Mouse (Mus musculus) myocyte (in vitro differentiated cells): ENCODE data around the gene Gadd45gip1.

Experiments used
- CEBPB ChIP-seq: IDR thresholded peaks from 2 replicates; pipeline ENCODE4 v1.6.1; 2011; ENCODE audit warnings: mild to moderate bottlenecking, moderate library complexity; ENCODE audit not compliant: poor library complexity, insufficient read depth, severe bottlenecking
- E2F4 ChIP-seq: IDR thresholded peaks from one replicate; pipeline ENCODE4 v1.6.1; 2011; ENCODE audit warnings: mild to moderate bottlenecking, control low read depth, moderate library complexity; ENCODE audit not compliant: insufficient read depth
- MAX ChIP-seq: IDR thresholded peaks from one replicate; pipeline ENCODE4 v1.6.1; 2011; ENCODE audit warnings: low read depth, mild to moderate bottlenecking, control low read depth
- MYOD1 ChIP-seq, 3 experiments: IDR thresholded peaks; one replicate each; pipeline ENCODE4 v1.6.1; 2011; ENCODE audit warnings: control low read depth in 2 of 3, low read depth in 2 of 3, mild to moderate bottlenecking in 2 of 3, moderate library complexity in 1 of 3; ENCODE audit not compliant: insufficient read length in 2 of 3, control insufficient read depth in 1 of 3
- POLR2A ChIP-seq: IDR thresholded peaks from one replicate; pipeline ENCODE4 v1.6.1; 2011; ENCODE audit warnings: low read depth, mild to moderate bottlenecking, control low read depth, moderate library complexity; ENCODE audit not compliant: insufficient read length
- POLR2AphosphoS2 ChIP-seq: IDR thresholded peaks from one replicate; pipeline ENCODE4 v1.6.1; 2011; ENCODE audit warnings: low read depth, control low read depth; ENCODE audit not compliant: insufficient read length
- SRF ChIP-seq: IDR thresholded peaks from one replicate; pipeline ENCODE4 v1.6.1; 2011; ENCODE audit warnings: low read depth; ENCODE audit not compliant: control insufficient read depth, insufficient read length
- TCF12 ChIP-seq: IDR thresholded peaks from one replicate; pipeline ENCODE4 v1.6.1; 2011; ENCODE audit warnings: mild to moderate bottlenecking, control low read depth; ENCODE audit not compliant: poor library complexity, insufficient read depth, severe bottlenecking
- TCF3 ChIP-seq: IDR thresholded peaks from one replicate; pipeline ENCODE4 v1.6.1; 2011; ENCODE audit warnings: low read depth, control low read depth; ENCODE audit not compliant: insufficient read length
- USF1 ChIP-seq: IDR thresholded peaks from one replicate; pipeline ENCODE4 v1.6.1; 2011; ENCODE audit warnings: low read depth, mild to moderate bottlenecking, control low read depth, moderate library complexity

DNA sequence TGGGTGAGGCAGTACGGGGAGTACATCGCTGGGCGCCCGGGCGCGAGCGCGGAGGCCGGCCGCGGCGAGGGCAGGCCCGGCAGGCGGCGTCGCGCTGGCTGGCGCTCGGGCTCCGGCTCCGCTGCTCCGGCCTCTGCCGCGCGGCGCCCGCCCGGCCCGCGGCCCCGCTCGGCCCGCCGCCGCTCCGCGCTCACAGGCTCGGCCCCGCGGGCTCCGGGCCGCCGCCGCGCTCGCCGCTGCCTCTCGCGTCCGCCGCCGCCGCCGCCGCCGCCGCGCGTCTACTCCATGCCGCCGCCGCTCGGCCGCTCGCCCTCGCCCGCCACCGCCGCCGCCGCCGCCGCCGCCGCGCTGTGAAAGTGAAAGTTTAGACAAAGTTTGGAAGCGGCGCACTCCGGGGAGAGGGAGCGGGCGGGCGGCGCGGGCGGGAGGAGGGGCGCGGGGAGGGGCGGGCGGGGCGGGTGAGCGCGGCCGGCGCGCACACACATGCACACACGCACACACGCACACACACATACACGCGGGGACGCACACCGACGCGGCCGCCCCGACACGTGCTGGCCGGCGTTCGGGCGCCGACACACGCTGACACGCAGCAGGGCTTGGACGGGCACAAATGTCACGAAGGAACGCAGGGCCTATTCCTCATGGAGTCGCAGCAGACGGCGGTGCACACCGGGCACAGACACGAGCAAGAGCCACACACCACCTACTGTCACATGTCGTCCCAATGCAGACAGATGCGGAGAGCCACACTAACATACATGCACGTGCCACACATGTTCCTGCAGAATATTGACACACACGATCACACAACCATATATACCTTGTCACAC lies 31.1 kb upstream of the Gadd45gip1 start, which contains the start of gene Nfix:
- TF ChIP-seq POLR2A (peak; percentile 64), MAX (no peak), CEBPB (no peak), MYOD1 (IDR thresholded peaks at IDR 0.05; ENCODE audit: control insufficient read depth in 1 of 3, insufficient read length in 2 of 3, low read depth in 2 of 3) (peak in 1 of 3 experiments; percentile 61), USF1 (no peak), POLR2AphosphoS2 (peak; percentile 36), E2F4 (no peak), TCF3 (peak; percentile 13), TCF12 (no peak), SRF (no peak)
